Mouse (Mus musculus): Measurements from ENCODE around the gene Cpne5. TPM values are rescaled to one million over a fixed set of nuclear protein-coding genes. Genes with fewer than 3 reads are reported as not detected.

Gene Cpne5
- polyA plus RNA-seq, 2 experiments: 14.7 TPM

- H3K27me3 ChIP-seq (ENCODE audit: control insufficient read depth, insufficient read depth, low read length): no peaks in the 10 kb centered on the region
- no peak overlapping the region for H3K27ac ChIP-seq (replicated peaks; ENCODE audit: low read depth, low read length)
- no peaks in the 10 kb centered on the region for H3K9me3 ChIP-seq (ENCODE audit: control insufficient read depth, low read length)
- H3K36me3 ChIP-seq (ENCODE audit: control insufficient read depth, insufficient read depth, low read length): no peaks in the 10 kb centered on the region
- DNase-seq (ENCODE audit: low spot score) (no peak), ATAC-seq (ENCODE audit: low FRiP score, low read depth) (no peak)
- no peak for TF ChIP-seq POLR2A (IDR thresholded peaks at IDR 0.05; ENCODE audit: borderline replicate concordance, extremely low read depth, insufficient read depth, insufficient read length)
- 63% methylated on average over 5 of the region's 5 CpGs for WGBS
- H3K4me1 ChIP-seq (ENCODE audit: control insufficient read depth, insufficient read depth, low read length): peaks cover 3% of the 10 kb centered on the region; the same call in 1 of the 2 replicates
- H3K9ac ChIP-seq (ENCODE audit: low read depth, low read length, severe bottlenecking): no peak overlapping the region
- H3K4me3 ChIP-seq (replicated peaks; ENCODE audit: low read length): no peak overlapping the region
- H3K4me2 ChIP-seq (replicated peaks; ENCODE audit: low read depth, low read length, severe bottlenecking): no peak overlapping the region
Measured at GRCm38 (mm10) chr17:29152547-29152946, 85.4 kb downstream of the Cpne5 start.

GRCm38 (mm10) chr17:29149766-29150165 lies 88.2 kb downstream of the Cpne5 start:
- Histone ChIP-seq H3K4me1 (ENCODE audit: control insufficient read depth, insufficient read depth, low read length) (peaks cover 3% of the 10 kb centered on the region; the same call in 1 of the 2 replicates), H3K9me3 (ENCODE audit: control insufficient read depth, low read length) (no peaks in the 10 kb centered on the region; the same call in 1 of the 2 replicates), H3K4me2 (replicated peaks; ENCODE audit: low read depth, low read length, severe bottlenecking) (no peak overlapping the region), H3K9ac (ENCODE audit: low read depth, low read length, severe bottlenecking) (no peak overlapping the region), H3K4me3 (replicated peaks; ENCODE audit: low read length) (no peak overlapping the region), H3K27me3 (ENCODE audit: control insufficient read depth, insufficient read depth, low read length) (no peaks in the 10 kb centered on the region), H3K36me3 (ENCODE audit: control insufficient read depth, insufficient read depth, low read length) (no peaks in the 10 kb centered on the region), H3K27ac (replicated peaks; ENCODE audit: low read depth, low read length) (no peak overlapping the region)
- WGBS: 47% methylated on average over 7 of the region's 7 CpGs
- TF ChIP-seq POLR2A (IDR thresholded peaks at IDR 0.05; ENCODE audit: borderline replicate concordance, extremely low read depth, insufficient read depth, insufficient read length): no peak
- DNase-seq (ENCODE audit: low spot score) (no peak), ATAC-seq (ENCODE audit: low FRiP score, low read depth) (no peak)

GRCm38 (mm10) chr17:29147773-29148172 lies 90.2 kb downstream of the Cpne5 start:
- Histone ChIP-seq H3K27me3 (ENCODE audit: control insufficient read depth, insufficient read depth, low read length) (no peaks in the 10 kb centered on the region), H3K4me1 (ENCODE audit: control insufficient read depth, insufficient read depth, low read length) (peaks cover 3% of the 10 kb centered on the region; the same call in 1 of the 2 replicates), H3K36me3 (ENCODE audit: control insufficient read depth, insufficient read depth, low read length) (no peaks in the 10 kb centered on the region), H3K9me3 (ENCODE audit: control insufficient read depth, low read length) (no peaks in the 10 kb centered on the region; the same call in 1 of the 2 replicates), H3K4me3 (replicated peaks; ENCODE audit: low read length) (no peak overlapping the region), H3K4me2 (replicated peaks; ENCODE audit: low read depth, low read length, severe bottlenecking) (no peak overlapping the region), H3K9ac (ENCODE audit: low read depth, low read length, severe bottlenecking) (no peak overlapping the region), H3K27ac (replicated peaks; ENCODE audit: low read depth, low read length) (no peak overlapping the region)
- ATAC-seq (ENCODE audit: low FRiP score, low read depth) (no peak), DNase-seq (ENCODE audit: low spot score) (no peak)
- WGBS: 86% methylated on average over 6 of the region's 6 CpGs
- no peak for TF ChIP-seq POLR2A (IDR thresholded peaks at IDR 0.05; ENCODE audit: borderline replicate concordance, extremely low read depth, insufficient read depth, insufficient read length)

GRCm38 (mm10) chr17:29147273-29147672 lies 90.7 kb downstream of the Cpne5 start:
- Histone ChIP-seq H3K36me3 (ENCODE audit: control insufficient read depth, insufficient read depth, low read length) (no peaks in the 10 kb centered on the region), H3K9ac (ENCODE audit: low read depth, low read length, severe bottlenecking) (no peak overlapping the region), H3K27me3 (ENCODE audit: control insufficient read depth, insufficient read depth, low read length) (no peaks in the 10 kb centered on the region), H3K4me2 (replicated peaks; ENCODE audit: low read depth, low read length, severe bottlenecking) (no peak overlapping the region), H3K4me3 (replicated peaks; ENCODE audit: low read length) (no peak overlapping the region), H3K9me3 (ENCODE audit: control insufficient read depth, low read length) (no peaks in the 10 kb centered on the region; the same call in 1 of the 2 replicates), H3K4me1 (ENCODE audit: control insufficient read depth, insufficient read depth, low read length) (peaks cover 3% of the 10 kb centered on the region; the same call in 1 of the 2 replicates), H3K27ac (replicated peaks; ENCODE audit: low read depth, low read length) (no peak overlapping the region)
- 71% methylated on average over 13 of the region's 14 CpGs for WGBS
- DNase-seq (ENCODE audit: low spot score): no peak
- ATAC-seq (ENCODE audit: low FRiP score, low read depth): no peak
- no peak for TF ChIP-seq POLR2A (IDR thresholded peaks at IDR 0.05; ENCODE audit: borderline replicate concordance, extremely low read depth, insufficient read depth, insufficient read length)

GRCm38 (mm10) chr17:29145101-29145500 lies 92.9 kb downstream of the Cpne5 start:
- Histone ChIP-seq H3K4me1 (ENCODE audit: control insufficient read depth, insufficient read depth, low read length) (peaks cover 3% of the 10 kb centered on the region; the same call in 1 of the 2 replicates), H3K4me3 (replicated peaks; ENCODE audit: low read length) (no peak overlapping the region), H3K9me3 (ENCODE audit: control insufficient read depth, low read length) (no peaks in the 10 kb centered on the region; the same call in 1 of the 2 replicates), H3K4me2 (replicated peaks; ENCODE audit: low read depth, low read length, severe bottlenecking) (no peak overlapping the region), H3K36me3 (ENCODE audit: control insufficient read depth, insufficient read depth, low read length) (no peaks in the 10 kb centered on the region), H3K27me3 (ENCODE audit: control insufficient read depth, insufficient read depth, low read length) (no peaks in the 10 kb centered on the region), H3K9ac (ENCODE audit: low read depth, low read length, severe bottlenecking) (no peak overlapping the region), H3K27ac (replicated peaks; ENCODE audit: low read depth, low read length) (no peak overlapping the region)
- ATAC-seq (ENCODE audit: low FRiP score, low read depth): no peak
- no peak for TF ChIP-seq POLR2A (IDR thresholded peaks at IDR 0.05; ENCODE audit: borderline replicate concordance, extremely low read depth, insufficient read depth, insufficient read length)
- DNase-seq (ENCODE audit: low spot score): no peak
- 92% methylated on average over 12 of the region's 12 CpGs for WGBS

All from limb, embryonic 14.5 days (tissue).